Mouse (Mus musculus) brown adipose tissue, adult 24 weeks (tissue): ENCODE data around the gene Qrfpr. TPM values are rescaled to one million over a fixed set of nuclear protein-coding genes. Genes with fewer than 3 reads are reported as not detected.

Experiments used
- H3K27ac ChIP-seq: fragments of 200-500 bp; replicated peaks from 2 replicates; pipeline ENCODE4 v1.5.1; 2012; ENCODE audit warnings: low read depth, mild to moderate bottlenecking, low read length
- H3K4me1 ChIP-seq: fragments of 200-500 bp; 2 replicates; pipeline ENCODE4 v1.6.1; 2012; ENCODE audit warnings: low read length, mixed read lengths; ENCODE audit not compliant: control insufficient read depth, insufficient read depth, insufficient read length
- H3K4me3 ChIP-seq: fragments of 200-500 bp; 2 replicates; pipeline ENCODE4 v1.5.1; 2012; ENCODE audit warnings: low read depth, mild to moderate bottlenecking, low read length, moderate library complexity; ENCODE audit not compliant: insufficient read depth
- polyA plus RNA-seq: library from polyadenylated mRNA; stranded (reverse); fragments of >200 nt; gene quantifications from 2 replicates; pipeline ENCODE4 v1.2.4, GENCODE M21; 2012; ENCODE audit not compliant: missing spikeins, insufficient read depth, insufficient read length

The Qrfpr gene
- not detected in 2 replicates for polyA plus RNA-seq

DNA sequence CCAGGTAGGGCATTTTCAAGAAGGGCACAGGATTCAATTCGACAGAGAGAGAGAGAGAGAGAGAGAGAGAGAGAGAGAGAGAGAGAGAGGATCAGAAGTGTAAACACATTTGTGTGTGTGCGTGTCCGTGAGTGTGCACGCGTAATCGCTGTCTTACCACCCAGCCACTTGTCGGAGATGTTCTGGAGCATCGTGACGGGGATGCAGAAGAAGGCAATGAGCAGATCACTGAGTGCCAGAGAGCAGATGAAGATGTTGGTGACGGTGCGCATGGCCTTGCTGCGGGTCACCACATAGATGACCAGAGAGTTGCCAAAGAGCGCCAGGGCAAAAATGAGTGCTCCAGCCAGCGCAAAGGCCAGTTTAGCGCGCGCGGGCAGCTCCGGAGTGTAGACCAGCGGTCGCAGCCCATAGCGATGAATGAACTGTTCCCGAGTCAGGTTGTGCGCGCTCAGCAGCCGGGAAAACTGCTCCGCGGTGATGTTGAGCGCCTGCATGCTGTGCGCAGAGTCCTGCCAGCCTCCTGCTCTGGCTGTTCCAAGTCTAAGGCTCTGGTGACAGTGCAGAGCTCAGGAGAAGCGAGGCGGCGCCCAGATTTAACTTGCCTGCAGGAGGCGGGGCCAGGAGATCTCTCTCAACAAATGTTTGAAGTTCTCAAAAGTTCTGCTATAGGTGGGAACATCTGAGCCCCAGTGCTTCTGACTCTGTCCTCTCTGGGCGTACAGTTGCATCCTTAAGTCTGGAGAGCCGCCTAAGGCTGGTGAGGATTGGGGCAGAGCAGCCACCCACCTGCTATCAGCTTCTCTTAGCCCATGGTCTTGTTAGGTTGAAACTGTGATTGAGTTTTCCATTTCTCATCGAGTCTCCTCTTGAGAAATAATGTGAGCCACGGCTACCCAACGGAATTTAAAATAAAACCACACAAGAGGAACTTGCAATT, at the start of gene Qrfpr:
Qrfpr (minus strand) TSS at position 571 of the 940 bp plus-strand sequence.
- Histone ChIP-seq H3K27ac (no peak within 1 kb of the TSS), H3K4me1 (no peaks in the 10 kb centered on the region), H3K4me3 (no peak within 1 kb of the TSS)

DNA sequence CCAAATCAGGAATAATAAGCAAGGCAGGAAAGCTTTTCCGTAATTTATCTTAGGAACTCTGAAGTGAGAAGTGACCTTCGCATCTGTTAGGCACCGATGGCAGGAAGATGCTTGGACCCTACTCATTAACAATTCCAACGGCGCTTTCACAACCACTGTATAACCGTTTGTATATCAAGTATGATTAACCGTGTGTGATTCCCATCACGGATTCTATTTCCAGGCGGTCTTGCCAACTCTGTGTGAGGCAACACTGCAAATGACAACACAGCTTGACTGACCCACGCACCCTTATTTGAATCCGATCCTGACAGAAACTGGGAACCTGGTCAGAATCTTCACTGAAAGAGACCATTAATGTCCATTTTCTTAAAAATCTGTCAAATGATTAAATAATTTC, 41.8 kb upstream of the Qrfpr start:
- Histone ChIP-seq H3K4me1 (no peaks in the 10 kb centered on the region), H3K4me3 (no peak overlapping the region), H3K27ac (no peak overlapping the region)

DNA sequence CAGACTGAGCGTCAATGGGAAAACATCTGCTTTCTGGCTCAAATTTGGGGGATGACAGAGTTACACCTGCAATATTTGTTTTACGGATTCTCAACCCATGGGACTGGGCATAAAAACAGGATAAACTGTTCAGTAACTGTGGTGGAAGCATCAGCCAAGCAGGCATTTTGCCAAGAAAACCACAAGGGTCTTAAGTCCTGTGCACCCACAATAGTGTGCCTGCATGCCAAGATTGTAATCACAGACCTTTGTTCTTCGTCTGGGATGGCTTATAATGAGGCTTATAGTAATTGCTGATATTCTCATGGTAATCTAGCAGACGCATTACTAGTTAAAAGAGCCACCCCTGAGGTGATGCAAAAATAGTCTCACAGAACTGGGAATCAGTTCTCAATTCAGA, 41.2 kb upstream of the Qrfpr start:
- Histone ChIP-seq H3K4me1 (no peaks in the 10 kb centered on the region), H3K27ac (no peak overlapping the region), H3K4me3 (no peak overlapping the region)

DNA sequence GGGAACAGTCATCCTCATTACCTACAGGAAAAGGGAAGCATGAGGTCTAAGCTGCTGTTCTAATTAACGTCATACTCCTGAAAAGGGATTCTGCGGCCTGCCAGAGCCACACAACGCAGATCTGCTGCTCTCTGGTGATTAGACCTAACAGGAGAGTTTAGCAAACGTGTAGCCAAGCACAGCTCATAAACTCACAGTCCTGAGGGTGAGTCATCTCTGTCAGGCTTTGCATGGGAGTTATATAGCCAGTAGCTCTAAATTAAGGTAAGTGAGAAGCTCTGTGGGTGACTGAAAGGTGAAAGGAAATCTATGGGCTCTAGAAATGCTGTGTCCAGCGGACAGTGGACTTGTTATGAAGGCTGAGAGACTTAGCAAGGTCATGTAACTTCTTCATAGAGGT, 28.5 kb upstream of the Qrfpr start:
- Histone ChIP-seq H3K27ac (no peak overlapping the region), H3K4me3 (no peak overlapping the region), H3K4me1 (no peaks in the 10 kb centered on the region)

DNA sequence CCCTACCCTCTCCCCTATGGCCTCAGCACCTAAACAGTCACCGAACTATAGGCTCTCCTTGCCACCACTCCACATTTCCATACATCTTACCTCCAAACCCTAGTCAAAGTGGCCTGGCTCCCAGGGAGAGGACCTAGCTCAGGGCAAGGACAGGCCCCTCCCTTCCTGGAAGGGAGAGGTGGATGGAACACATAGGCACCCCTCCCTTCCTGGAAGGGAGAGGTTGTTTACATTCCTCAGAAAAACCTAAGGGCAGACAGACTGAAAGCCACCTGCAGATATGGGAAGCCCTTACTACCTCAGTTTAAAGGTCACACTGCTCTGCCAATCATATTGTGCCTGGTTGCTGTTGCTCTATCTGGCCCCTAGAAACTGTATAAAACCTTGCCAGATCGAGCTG, 26.3 kb upstream of the Qrfpr start:
- Histone ChIP-seq H3K4me3 (no peak overlapping the region), H3K27ac (no peak overlapping the region), H3K4me1 (no peaks in the 10 kb centered on the region)

DNA sequence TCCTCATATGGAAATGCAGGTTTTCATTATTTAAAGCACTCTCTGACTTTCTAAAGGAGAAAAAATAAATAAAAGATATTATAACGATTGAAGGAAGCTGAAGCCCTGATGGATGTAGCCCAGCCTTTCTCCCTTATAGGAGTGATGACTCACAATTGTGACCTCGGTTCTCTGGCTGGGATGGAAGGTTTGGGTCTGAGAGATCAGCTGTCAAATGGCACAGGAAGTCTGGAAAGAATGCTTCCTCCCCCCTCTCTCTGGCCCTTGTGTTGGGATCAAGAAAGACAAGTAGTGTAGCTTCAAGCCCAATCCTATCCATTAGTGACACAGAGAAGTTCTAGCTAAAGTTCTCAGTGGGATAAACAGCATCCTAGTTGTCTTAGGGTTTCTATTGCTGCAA, 7.8 kb upstream of the Qrfpr start:
- no peak overlapping the region for H3K27ac ChIP-seq
- no peaks in the 10 kb centered on the region for H3K4me1 ChIP-seq
- H3K4me3 ChIP-seq, result no peak overlapping the region

DNA sequence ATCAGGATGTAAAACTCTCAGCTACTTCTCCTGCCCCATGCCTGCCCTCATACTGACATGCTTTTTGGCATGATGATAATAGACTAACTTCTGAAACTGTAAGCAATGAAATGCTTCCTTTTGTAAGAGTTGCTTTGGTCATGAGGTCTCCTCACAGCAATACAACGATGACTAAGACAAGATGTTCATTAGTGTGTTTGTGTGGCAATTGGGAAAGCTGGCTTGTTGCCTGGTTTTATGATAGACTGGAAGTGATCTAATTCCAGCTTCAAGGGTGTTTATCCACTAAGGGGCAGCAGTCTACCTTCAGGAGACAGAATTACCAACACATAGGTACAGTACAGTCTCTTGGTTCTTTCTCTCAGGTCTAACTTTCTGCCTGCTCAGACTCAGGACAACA, 5.1 kb upstream of the Qrfpr start:
- no peak overlapping the region for H3K27ac ChIP-seq
- no peaks in the 10 kb centered on the region for H3K4me1 ChIP-seq
- no peak overlapping the region for H3K4me3 ChIP-seq

DNA sequence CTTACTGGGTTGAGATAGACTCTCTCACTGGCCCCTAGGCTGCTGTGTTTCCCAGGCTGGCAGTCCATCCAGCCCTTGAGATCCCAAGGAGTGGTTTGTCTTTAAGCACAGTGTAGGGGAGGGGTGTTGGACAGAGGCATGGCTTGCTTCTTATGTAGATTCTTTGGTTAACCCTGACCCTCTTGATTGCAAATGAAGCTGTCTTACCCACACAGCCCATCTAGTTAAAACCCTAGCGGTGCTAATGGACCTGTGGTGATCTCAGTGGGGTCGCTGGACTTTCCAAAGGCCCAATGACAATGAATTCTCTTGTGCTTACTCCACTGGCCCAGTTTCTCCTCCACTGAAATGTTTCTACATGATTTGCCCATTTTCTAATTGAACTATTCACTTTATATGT, 1.2 kb upstream of the Qrfpr start:
- Histone ChIP-seq H3K4me1 (no peaks in the 10 kb centered on the region), H3K4me3 (no peak overlapping the region), H3K27ac (no peak overlapping the region)

DNA sequence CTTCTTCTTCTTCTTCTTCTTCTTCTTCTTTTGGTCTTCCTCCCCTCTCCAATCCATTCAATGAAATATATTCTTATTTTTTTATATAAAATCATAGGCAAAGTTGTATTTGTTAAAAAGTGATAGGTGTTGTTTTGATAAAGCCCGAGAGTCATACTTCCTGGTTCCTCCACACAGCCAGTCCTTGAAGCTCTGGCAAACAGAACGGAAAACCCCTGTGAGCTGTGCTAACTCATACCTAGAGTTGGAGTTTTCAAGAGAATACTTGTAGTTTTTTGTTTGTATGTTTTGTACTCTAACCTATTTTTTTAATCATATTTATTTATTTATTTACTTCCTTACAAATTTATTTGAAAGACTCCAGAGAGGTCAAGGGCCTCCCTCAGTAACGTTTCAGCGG, 9.4 kb downstream of the Qrfpr start:
- Histone ChIP-seq H3K4me1 (no peaks in the 10 kb centered on the region), H3K27ac (no peak overlapping the region)

DNA sequence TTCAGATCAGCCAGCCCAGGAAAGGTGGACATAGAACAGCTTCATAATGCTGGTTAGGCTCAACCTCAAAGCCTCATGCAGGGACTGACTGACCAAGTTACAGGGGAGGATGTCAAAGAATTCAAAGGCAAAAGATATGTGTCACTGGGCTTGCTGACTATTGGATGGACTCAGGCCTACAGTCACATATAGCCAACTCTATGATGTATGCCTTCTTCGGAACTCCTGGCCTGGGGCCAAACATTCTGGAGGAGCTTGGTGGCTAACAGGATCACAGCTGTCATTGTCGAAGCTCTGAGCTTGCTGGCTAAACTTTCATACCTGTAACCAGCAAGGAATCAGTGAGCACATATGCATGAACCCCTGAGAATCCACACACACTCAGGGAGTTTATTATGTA, 11.2 kb downstream of the Qrfpr start:
- H3K27ac ChIP-seq, result no peak overlapping the region
- no peaks in the 10 kb centered on the region for H3K4me1 ChIP-seq
- no peak overlapping the region for H3K4me3 ChIP-seq

More for the DNA sequence above, 9.4 kb downstream of the Qrfpr start:
- no peak overlapping the region for H3K4me3 ChIP-seq

DNA sequence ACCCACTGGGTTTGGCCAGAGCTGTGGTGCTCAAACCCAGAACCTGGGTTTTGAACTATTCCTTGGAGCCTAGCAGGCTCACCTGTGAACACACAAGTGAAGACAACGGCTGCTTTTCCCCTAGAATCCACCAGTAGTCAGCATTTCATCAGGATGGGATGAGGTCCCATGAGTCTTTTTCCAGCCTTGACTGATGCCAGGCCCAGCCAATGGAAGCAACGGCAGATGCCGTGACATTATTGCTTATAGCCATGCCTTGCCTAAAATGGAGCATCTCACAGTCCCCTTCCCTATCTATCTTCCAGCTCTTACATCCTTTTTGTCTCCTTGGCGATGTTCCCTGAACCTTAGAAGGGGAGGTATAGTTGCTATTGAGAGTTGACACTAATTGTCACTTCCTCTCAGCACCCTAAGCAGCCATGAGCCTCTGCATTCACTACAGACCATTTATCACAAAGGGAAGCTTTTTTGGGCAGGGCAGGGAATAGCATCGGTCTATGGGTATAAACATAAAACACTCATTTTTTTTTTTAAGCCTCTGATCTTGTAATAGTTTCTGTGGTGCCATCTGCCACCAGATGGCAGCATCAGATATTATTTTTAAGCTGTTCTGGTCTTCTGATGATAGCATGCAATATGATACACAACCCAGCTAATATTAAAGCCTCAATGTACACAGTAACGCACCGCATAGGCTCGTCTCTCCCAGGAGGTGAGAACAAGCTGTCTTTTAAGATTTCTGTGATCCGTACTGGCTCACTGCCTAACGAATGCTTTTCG, 12.1 kb downstream of the Qrfpr start:
- no peak overlapping the region for H3K4me3 ChIP-seq
- no peaks in the 10 kb centered on the region for H3K4me1 ChIP-seq
- no peak overlapping the region for H3K27ac ChIP-seq

DNA sequence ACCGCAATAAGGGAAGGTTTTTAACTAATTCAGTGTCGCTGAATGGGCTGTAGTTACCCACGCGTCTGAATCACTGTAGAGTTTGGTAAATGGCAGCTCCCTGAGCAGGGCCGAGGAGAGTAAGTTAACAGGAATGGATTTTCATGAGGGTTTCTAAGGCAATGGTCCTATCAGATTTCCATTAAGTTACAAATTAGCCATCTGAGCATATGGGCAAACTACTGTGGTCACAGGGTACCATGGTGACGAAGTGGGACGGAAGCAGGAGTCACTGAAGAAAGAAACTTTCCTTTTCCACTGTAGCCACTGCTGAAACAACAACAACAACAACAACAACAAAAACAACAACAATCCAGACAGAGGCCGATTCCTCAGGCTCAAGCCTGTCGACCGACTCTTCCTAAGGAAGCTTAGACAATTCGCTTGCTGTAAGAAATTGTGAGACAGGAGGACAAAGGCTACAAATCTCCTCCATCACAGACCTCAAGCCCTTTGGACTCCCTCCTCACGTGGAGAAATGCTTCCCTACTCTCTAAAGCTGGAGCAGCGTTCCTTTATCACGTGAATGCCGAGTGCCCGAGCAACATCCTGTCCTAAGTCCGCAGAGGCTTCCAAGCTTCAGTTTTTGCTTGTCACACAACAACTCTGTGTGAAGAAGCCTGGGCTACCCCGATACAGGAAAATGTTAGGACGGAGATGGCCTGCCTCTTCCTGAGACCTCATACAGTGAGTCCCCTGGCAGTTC, 14.4 kb downstream of the Qrfpr start:
- Histone ChIP-seq H3K27ac (no peak overlapping the region), H3K4me1 (no peaks in the 10 kb centered on the region), H3K4me3 (no peak overlapping the region)

DNA sequence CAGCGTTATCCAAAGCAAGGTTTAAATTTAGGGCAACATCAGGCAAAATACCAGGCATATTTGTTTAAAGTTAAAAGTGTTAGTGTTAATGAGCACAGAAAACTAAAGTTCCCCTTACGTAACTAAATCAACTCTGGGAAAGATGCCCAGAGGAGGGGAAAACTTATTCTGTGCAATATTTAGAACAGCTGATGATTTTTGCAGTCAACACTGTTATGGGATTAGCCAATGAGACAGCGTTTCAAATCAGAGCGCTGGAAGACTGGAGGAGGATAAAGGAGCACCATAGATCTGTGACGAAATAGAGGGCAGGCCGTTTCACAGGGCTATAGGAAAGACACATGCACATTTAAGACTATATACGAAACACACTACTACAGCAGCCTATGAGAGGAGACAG, 19.2 kb downstream of the Qrfpr start:
- Histone ChIP-seq H3K4me1 (no peaks in the 10 kb centered on the region), H3K27ac (no peak overlapping the region), H3K4me3 (no peak overlapping the region)

DNA sequence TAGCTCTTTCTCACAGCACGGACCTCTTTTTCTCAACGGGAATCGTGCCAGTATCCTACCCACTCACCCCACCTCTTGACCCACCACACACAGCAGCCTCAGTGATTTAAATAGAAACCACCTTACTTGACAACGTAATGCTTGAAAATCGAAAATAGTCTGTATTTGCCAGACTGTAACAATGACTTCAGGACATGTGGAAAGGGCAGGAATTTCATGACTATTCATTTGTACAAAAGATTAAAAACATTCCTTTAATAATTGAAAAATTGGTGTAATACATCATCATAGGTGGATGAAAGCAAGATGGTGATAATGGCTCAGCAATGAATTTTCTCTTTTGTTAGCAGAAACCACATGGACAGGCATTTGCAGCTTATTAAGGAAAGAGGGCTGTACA, 21.0 kb downstream of the Qrfpr start:
- Histone ChIP-seq H3K4me3 (no peak overlapping the region), H3K27ac (no peak overlapping the region), H3K4me1 (no peaks in the 10 kb centered on the region)

DNA sequence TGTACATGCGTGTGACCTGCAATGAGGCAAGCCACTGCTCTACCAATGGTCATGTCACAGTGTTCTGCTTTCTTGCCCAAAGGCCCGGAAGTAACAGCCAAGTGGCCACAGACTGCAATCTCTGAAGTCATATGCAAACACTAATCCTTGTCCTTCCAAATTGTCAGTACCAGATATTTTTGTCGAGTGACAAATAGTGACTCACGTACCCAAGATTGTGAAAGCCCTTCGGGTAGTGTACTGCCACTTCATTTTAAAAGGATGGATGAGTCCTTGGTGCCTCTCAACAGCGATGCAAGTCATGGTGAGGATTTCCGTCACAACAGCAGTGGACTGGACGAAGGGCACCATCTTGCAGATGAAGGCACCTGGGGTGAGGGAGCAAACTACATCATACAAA, 32.9 kb downstream of the Qrfpr start:
- Histone ChIP-seq H3K4me1 (no peaks in the 10 kb centered on the region), H3K4me3 (no peak overlapping the region), H3K27ac (no peak overlapping the region)
